Mouse (Mus musculus) olfactory bulb, adult 2 months (tissue): Measurements from ENCODE around the gene Muc1.

Experiments used
- CTCF ChIP-seq: fragments of 200-500 bp; IDR thresholded peaks from 2 replicates; pipeline ENCODE4 v1.5.1; 2012; ENCODE audit warnings: low read depth, mild to moderate bottlenecking, low read length, moderate library complexity; ENCODE audit not compliant: insufficient read depth
- POLR2A ChIP-seq: fragments of 200-500 bp; IDR thresholded peaks from 2 replicates; pipeline ENCODE4 v1.6.1; 2012; ENCODE audit warnings: mild to moderate bottlenecking, low read depth, low read length, moderate library complexity; ENCODE audit not compliant: insufficient read depth

- TF ChIP-seq CTCF: peak; percentile 42; the same call in 1 of the 2 replicates
- no peak for TF ChIP-seq POLR2A
Observed at GRCm38 (mm10) chr3:89215853-89216252, 13.0 kb upstream of the Muc1 start.
